In genomic region chr5:132649771-132650170, GRCm38 (mm10) we compare ENCODE assay signal across 9 mouse cellular contexts.
"Had no signal": no experiment of that assay in that cellular context is flagged by ENCODE, and none has a peak within 500 bp of the region (broad histone marks: within the 10 kb centered on the region; RNA-seq: fewer than 3 reads in every experiment).

No protein-coding gene starts in this region.

- DNase-seq: kidney, adult 8-10 months; kidney, postnatal 36 days; layer of hippocampus, adult 9-11 months; layer of hippocampus, postnatal 36 days; liver; lung, adult 18-20 months; right cerebral cortex, postnatal 25 days; thymus, adult 18-20 months; thymus, postnatal 14 days had no signal
